8 mouse cellular contexts compared by ENCODE assay signal in the genomic region with DNA sequence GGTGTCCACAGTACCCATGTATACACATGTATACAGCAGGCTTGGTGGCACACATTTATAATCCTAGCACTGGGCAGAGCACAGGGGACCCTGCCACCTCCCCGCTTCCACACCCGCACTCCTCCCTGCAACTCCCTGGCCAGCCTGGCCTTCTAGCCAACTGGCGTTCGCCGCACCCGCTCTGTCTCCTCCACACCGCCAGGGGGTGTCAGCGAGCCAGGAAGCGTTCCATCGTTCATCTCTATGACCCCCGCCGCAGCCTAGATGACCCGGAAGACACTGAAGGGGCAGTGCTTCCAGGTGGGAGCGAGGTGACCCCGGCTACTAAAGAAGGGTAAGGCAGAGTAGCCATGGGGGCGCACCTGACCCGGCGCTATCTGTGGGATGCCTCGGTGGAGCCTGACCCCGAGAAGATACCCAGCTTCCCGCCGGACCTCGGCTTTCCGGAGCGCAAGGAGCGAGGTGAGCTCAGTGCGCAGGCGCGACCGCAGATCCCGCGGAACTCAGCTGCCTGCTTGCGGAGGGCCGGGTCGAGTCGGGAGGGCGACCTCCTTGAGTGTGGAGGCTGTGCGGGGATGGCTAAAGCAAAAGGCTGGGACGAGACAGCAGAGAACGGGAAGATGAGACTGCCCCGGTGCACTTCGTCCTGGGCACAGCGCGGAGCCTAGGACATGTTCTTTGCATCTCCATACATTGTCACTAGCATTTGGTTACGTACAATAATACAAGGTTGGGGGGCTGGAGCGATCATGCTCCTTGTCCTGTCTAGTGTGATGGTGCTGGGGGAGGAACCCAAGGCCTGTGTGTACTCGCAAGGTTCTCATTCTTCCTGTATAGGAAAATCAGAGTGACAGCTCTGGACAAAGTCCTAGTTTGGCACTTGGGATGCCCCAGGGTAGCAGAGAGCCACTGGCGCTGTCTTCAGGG. TPM values are rescaled to one million over a fixed set of nuclear protein-coding genes. Genes with fewer than 3 reads are reported as not detected.
DNase-seq lines count a peak whose midpoint lies in the region; ATAC-seq lines count a peak whose summit lies in the region.

Ndufb7 (plus strand) TSS at position 203 of the 927 bp plus-strand sequence.

- DNase-seq in Muller cell, postnatal 12 days (ENCODE audit: inconsistent ontology term) = peak; percentile 95
- DNase-seq in cerebellum, adult 9-11 months = peak; percentile 96
- peak; percentile 91 to 95 for DNase-seq in frontal cortex, postnatal 10 days (ENCODE audit: low spot score in 2 of 2)
- peak; percentile 97 to 99 for DNase-seq in layer of hippocampus, postnatal 14 days (ENCODE audit: low spot score in 2 of 2)
- peak; percentile 97 for DNase-seq in lung, postnatal 14 days
- DNase-seq in retina, adult 2 months (ENCODE audit: low read depth, low spot score) = peak; percentile 85
- DNase-seq in thymus, postnatal 36 days = peak; percentile 93 to 96

- H3K9me3 ChIP-seq in hindbrain, embryonic 12.5 days (replicated peaks) = no peaks in the 10 kb centered on the region

- peak within 1 kb of the TSS; percentile 66 for H3K27ac ChIP-seq in hindbrain, embryonic 12.5 days

- H3K4me1 ChIP-seq in hindbrain, embryonic 12.5 days = peaks cover 14% of the 10 kb centered on the region

- H3K4me2 ChIP-seq in hindbrain, embryonic 12.5 days (replicated peaks) = peak within 1 kb of the TSS; percentile 77

- under 1% methylated on average over 48 of the region's 48 CpGs for WGBS in hindbrain, embryonic 12.5 days

- H3K9ac ChIP-seq in hindbrain, embryonic 12.5 days = peak within 1 kb of the TSS; percentile 90

- peak within 1 kb of the TSS; percentile 73 for H3K4me3 ChIP-seq in hindbrain, embryonic 12.5 days

- H3K27me3 ChIP-seq in hindbrain, embryonic 12.5 days = no peaks in the 10 kb centered on the region

- H3K36me3 ChIP-seq in hindbrain, embryonic 12.5 days = peaks cover 21% of the 10 kb centered on the region

- peak; percentile 90 for ATAC-seq in hindbrain, embryonic 12.5 days (ENCODE audit: low FRiP score)

RNA-seq across cellular contexts. Expression of gene Ndufb7, which starts in this region (rescaled TPM):
- polyA plus RNA-seq in hindbrain, embryonic 12.5 days (2016; fragmentation: Nextera tagmentation; extraction: Ambion mirVana) = 307 and 342 TPM in 2 replicates
- 100 to 1,000 TPM; 152 to 158 TPM for total RNA-seq in layer of hippocampus, postnatal 14 days (2021)

Comparison
In these comparisons a context has a peak if more than half of its experiments do, and no peak if none do; other contexts are left out.
1. Peak in every context shown above with its lines: DNase-seq, ATAC-seq, H3K4me3 ChIP-seq and H3K27ac ChIP-seq.